Mouse (Mus musculus) heart, embryonic 12.5 days (tissue): ENCODE measurements around the gene Wdr27. TPM values are rescaled to one million over a fixed set of nuclear protein-coding genes. Genes with fewer than 3 reads are reported as not detected.
A peak's percentile ranks its signal among the peaks of the same experiment; 100 is the strongest.
"Not testable (repeated sequence)": the region's sequence is repeated elsewhere in the genome, so short reads cannot be mapped to it uniquely, and the experiment has no call there.

ENCODE experiments used
- ATAC-seq: fragments of 200-750 bp; cut with Nextera tagmentation; 2 replicates; pipeline ENCODE4 v1.8.0; 2017; ENCODE audit warnings: moderate TSS enrichment, moderate library complexity; ENCODE audit not compliant: insufficient number of reproducible peaks, low FRiP score
- H3K27ac ChIP-seq: fragments of 300-500 bp; sonication (generic); 2 replicates; pipeline ENCODE4 v1.5.1; 2016; ENCODE audit warnings: mild to moderate bottlenecking, moderate library complexity; ENCODE audit not compliant: poor library complexity, severe bottlenecking
- H3K27me3 ChIP-seq: fragments of 300-500 bp; sonication (generic); replicated peaks from 2 replicates; pipeline ENCODE4 v1.6.1; 2016; ENCODE audit warnings: mild to moderate bottlenecking, moderate library complexity
- H3K36me3 ChIP-seq: fragments of 300-500 bp; sonication (generic); 2 replicates; pipeline ENCODE4 v1.6.1; 2016; ENCODE audit warnings: mild to moderate bottlenecking, moderate library complexity
- H3K4me1 ChIP-seq: fragments of 300-500 bp; sonication (generic); replicated peaks from 2 replicates; pipeline ENCODE4 v1.6.1; 2016; ENCODE audit warnings: mild to moderate bottlenecking
- H3K4me2 ChIP-seq: fragments of 300-500 bp; sonication (generic); 2 replicates; pipeline ENCODE4 v1.6.1; 2016; ENCODE audit warnings: mild to moderate bottlenecking, moderate library complexity
- H3K4me3 ChIP-seq: fragments of 300-500 bp; sonication (generic); 2 replicates; pipeline ENCODE4 v1.5.1; 2016; ENCODE audit warnings: mild to moderate bottlenecking
- H3K9ac ChIP-seq: fragments of 300-500 bp; sonication (generic); 2 replicates; pipeline ENCODE4 v1.6.1; 2016; ENCODE audit warnings: mild to moderate bottlenecking, moderate library complexity
- H3K9me3 ChIP-seq: fragments of 300-500 bp; sonication (generic); replicated peaks from 2 replicates; pipeline ENCODE4 v1.6.1; 2016; ENCODE audit warnings: mild to moderate bottlenecking, moderate library complexity
- WGBS: fragments of 180-500 bp; shearing (Covaris S2); methylation state at CpG from one replicate; pipeline ENCODE4 v1.1.7; 2016; 5-methylcytosine and 5-hydroxymethylcytosine counted together
- polyA plus RNA-seq: library from polyadenylated mRNA; unstranded; fragments of >200 nt; fragmentation: Nextera tagmentation; extraction: Ambion mirVana; gene quantifications from 2 replicates; pipeline ENCODE4 v1.2.1, GENCODE M21; 2016

Wdr27 gene
- polyA plus RNA-seq, 1 experiment from 2014 or later: 3.9 TPM

DNA sequence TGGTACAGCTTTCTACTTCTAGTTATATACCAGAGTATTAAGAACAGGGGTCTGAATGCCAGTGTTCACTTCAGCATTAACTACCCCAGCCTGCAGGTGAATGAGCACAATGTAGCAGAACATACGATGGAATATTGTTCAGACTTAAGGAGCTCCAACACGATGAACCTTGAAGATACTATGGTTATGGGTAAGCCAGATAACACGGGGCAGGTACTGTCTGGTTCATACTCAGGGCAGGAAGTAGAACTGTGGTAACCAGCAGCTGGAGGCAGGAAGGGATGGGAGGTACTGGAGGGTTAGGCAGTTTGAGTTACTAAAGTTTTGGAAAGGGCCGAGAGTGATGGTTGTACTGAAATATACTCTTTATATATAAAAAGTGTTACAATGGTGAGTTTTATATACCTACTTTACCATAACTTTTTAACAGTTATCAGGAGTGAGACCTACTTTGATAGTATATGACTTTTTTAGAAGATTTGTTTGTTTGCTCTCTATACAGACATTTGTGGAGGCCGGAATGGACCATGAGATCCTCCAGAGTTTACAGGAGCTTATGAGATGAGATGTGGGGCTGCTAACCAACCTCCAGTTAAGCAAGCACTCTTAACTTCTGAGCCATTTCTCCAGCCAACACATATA, 15.8 kb upstream of the Wdr27 start:
- Histone ChIP-seq H3K36me3 (peaks cover 9% of the 10 kb centered on the region), H3K27ac (no peak overlapping the region), H3K4me2 (no peak overlapping the region), H3K4me3 (no peak overlapping the region), H3K4me1 (peaks cover 8% of the 10 kb centered on the region), H3K27me3 (no peaks in the 10 kb centered on the region), H3K9me3 (no peaks in the 10 kb centered on the region), H3K9ac (no peak overlapping the region)
- WGBS: 84% methylated on average over 5 of the region's 5 CpGs
- no peak for ATAC-seq

DNA sequence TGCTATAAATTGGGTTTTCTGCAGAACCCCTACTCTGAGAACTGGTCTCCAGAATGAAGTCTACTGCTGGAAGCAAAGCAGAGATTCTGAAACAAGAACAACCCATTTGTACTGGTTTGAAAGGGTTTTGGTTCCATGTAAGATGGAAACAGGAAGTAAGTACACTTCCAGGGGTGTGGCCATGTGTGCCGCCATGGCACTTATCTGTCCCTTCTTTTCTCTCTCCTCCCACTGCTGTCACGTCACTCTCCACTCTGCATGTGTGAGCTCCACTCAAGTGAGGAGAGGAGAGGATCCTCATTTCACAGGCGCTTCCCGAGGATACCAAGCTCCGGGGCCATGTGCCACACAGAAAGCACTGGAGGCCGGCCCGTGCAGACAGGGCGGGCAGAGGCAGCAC, 10.5 kb upstream of the Wdr27 start:
- Histone ChIP-seq H3K4me1 (no peaks in the 10 kb centered on the region), H3K4me2 (no peak overlapping the region), H3K9me3 (no peaks in the 10 kb centered on the region), H3K9ac (no peak overlapping the region), H3K27me3 (no peaks in the 10 kb centered on the region), H3K4me3 (no peak overlapping the region), H3K27ac (no peak overlapping the region), H3K36me3 (peaks cover 50% of the 10 kb centered on the region)
- WGBS: 71% methylated on average over 8 of the region's 8 CpGs
- ATAC-seq: no peak

DNA sequence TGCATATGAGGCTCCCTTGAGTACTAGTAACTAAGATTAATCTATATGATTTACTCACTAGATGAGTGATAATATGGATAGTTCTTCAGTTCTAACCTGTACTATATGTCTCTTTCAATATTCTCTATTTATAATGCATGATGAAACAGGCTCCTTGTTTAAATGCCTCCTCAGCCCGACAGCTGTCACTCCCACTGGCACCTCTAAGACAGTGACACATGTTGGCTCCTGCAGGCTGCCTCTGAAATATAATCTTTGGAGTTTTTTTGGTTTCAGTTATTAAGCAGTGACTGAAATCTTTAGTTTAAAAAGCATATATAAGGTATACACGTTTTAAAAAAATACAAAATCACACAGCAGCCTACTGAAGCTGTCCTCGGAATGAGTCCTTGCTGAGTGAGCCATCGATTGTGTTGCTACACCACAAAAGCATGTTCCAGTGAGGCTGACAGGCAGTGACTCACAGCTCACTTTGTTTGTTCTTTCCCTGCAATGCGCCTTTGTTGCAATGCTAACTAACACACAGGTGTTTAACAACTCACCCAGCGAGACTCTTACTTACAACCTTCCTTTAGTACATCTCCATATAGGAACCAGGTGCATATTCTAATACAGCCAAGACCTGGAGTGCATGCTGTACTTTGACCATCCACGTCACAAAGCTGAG, 6.3 kb upstream of the Wdr27 start:
- H3K4me3 ChIP-seq: no peak overlapping the region
- WGBS: 86% methylated on average over 7 of the region's 7 CpGs
- no peak overlapping the region for H3K4me2 ChIP-seq
- H3K9ac ChIP-seq: no peak overlapping the region
- no peak for ATAC-seq
- H3K27ac ChIP-seq: no peak overlapping the region
- no peaks in the 10 kb centered on the region for H3K27me3 ChIP-seq
- peaks cover 62% of the 10 kb centered on the region for H3K36me3 ChIP-seq
- H3K4me1 ChIP-seq: peaks cover 7% of the 10 kb centered on the region
- no peaks in the 10 kb centered on the region for H3K9me3 ChIP-seq

DNA sequence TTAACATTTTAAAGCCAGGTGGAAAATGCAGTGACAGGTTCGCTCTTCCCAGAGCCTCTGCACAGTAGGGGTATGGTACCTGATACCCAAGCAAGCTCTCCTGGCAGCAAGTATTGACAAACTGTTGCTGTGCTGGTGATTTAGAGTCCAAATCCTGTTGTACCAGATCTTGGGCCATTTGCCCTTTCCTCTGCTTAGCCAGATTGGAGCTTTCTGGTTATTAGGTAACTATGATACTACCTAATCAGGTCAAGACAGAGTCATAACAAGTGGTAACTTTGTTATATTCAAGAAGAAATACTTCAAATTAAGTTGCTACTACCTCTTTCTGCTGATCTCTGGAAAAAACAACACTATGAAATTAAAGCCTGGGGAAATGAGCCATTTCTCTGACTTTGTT, 1.6 kb upstream of the Wdr27 start:
- Histone ChIP-seq H3K4me2 (peak overlapping the region; percentile 41), H3K4me1 (peaks cover 16% of the 10 kb centered on the region), H3K36me3 (peaks cover 23% of the 10 kb centered on the region), H3K9ac (no peak overlapping the region), H3K27me3 (no peaks in the 10 kb centered on the region), H3K4me3 (0 out of 2 replicates have a peak overlapping the region, but pooled peaks have one; percentile 18), H3K27ac (no peak overlapping the region), H3K9me3 (no peaks in the 10 kb centered on the region)
- ATAC-seq: no peak
- 89% methylated on average over 1 of the region's 1 CpGs for WGBS

DNA sequence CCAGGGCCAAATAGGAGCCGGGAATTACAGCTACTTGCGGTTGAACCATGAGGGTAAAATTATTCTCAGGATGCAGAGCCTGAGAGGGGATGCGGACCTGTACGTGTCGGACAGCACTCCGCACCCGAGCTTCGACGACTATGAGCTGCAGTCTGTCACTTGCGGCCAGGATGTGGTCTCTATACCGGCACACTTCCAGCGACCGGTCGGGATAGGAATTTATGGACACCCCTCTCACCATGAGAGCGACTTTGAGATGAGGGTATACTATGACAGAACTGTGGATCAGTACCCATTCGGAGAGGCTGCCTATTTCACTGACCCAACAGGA, 736 bp upstream of the Wdr27 start:
- H3K27me3 ChIP-seq: no peaks in the 10 kb centered on the region
- peak overlapping the region; percentile 69; the same call in 1 of the 2 replicates for H3K27ac ChIP-seq
- H3K9ac ChIP-seq: peak overlapping the region; percentile 92
- 16% methylated on average over 16 of the region's 16 CpGs for WGBS
- peak overlapping the region; percentile 95 for H3K4me3 ChIP-seq
- H3K4me2 ChIP-seq: peak overlapping the region; percentile 96
- peaks cover 18% of the 10 kb centered on the region for H3K36me3 ChIP-seq
- H3K9me3 ChIP-seq: no peaks in the 10 kb centered on the region
- ATAC-seq: no peak
- peaks cover 16% of the 10 kb centered on the region for H3K4me1 ChIP-seq

DNA sequence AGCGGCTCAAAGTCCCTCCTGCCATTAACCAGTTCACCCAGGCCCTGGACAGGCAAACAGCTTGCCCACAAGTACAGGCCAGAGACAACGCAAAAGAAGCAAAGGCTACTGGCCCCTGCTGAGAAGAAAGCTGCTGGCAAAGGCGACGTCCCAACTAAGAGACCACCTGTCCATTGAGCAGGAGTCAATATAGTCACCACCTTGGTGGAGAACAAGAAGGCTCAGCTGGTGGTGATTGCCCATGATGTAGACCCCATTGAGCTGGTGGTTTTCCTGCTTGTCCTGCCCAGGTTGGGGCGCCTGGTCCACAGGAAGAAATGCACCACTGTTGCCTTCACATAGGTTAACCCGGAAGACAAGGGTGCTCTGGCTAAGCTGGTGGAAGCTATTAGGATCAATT, 777 bp downstream of the Wdr27 start:
- WGBS: 68% methylated on average over 6 of the region's 6 CpGs
- Histone ChIP-seq H3K9ac (peak overlapping the region; percentile 92), H3K4me1 (peaks cover 16% of the 10 kb centered on the region), H3K4me2 (peak overlapping the region; percentile 96), H3K36me3 (peaks cover 10% of the 10 kb centered on the region), H3K4me3 (peak overlapping the region; percentile 95)
- ATAC-seq, H3K27ac ChIP-seq, H3K9me3 ChIP-seq, H3K27me3 ChIP-seq: not testable (repeated sequence)

DNA sequence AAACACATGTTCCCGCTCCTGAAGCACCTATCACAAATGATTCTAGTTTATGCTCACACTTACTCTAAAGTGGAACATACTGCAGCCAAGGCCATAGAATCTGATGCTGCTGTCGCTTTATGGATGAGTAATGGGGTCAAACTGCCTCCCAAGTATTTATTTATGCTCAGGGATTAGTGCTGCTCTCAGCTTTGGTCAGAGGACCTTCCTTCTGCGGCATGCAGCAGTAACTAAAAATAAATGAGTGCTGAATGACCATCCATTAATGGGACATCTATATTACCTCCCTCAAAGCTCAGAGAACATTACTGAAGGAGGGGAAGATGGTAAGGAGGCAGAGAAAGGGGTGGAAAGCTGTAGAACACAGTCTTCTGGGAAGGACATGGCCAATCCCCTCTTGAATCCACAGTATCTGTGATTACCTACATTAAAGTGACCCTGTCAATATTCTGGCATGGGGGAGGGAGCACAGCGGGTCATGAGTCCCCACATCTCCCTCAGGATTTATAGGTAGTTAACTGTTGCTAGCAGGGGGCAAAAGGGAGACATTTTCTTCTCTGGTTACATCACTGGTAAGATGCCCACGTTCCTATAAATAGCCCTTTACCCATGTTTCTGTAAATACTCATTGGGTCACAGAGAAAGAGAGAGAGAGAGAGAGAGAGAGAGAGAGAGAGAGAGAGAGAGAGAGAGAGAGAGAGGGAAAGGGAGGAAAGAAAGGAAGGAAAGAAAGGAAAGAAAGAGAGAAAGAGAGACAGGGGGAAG, 6.9 kb downstream of the Wdr27 start:
- Histone ChIP-seq H3K4me2 (no peak overlapping the region), H3K9ac (no peak overlapping the region), H3K36me3 (no peaks in the 10 kb centered on the region), H3K9me3 (no peaks in the 10 kb centered on the region), H3K27ac (no peak overlapping the region), H3K27me3 (no peaks in the 10 kb centered on the region), H3K4me1 (no peaks in the 10 kb centered on the region), H3K4me3 (no peak overlapping the region)
- no peak for ATAC-seq
- WGBS: 60% methylated on average over 5 of the region's 5 CpGs

DNA sequence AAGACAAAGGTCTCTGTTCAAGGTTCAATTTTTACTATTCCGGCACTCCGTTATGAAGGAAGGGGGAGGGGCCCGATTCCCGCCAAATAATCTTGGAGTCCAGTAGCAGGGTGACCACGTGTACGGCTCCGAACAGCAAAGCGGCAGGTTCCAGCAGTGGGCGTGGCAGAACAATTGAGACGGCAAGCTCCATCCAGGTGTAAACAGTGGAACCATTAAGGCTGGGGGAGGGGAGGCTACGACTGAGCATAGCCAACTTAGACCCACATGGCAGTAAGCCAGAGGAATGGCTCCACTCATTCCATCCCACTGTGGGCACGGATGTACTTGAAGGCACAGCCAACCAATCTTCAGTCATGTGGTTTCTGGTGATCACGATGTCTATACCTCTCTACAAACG, 7.7 kb downstream of the Wdr27 start:
- not testable (repeated sequence) for H3K27me3 ChIP-seq, ATAC-seq

DNA sequence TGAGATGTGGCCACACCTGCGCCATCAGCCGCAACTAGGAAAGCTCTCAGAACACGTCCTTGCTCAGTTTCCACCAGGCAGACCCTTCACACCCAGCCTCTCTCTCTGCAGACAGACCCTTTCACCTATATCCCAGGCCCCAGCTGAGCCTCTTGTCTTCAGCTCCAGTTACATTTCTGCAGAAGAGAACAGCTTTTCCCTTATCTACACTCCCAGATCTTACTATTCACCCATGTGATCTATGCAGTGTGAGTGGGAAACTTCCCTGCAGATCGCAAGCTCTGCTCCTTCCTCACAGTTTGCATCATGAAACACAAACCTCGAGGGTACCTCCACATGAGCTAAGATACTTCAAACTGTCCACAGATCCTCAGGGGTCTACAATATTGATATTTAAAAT, 11.5 kb downstream of the Wdr27 start:
- H3K9ac ChIP-seq: no peak overlapping the region
- no peaks in the 10 kb centered on the region for H3K9me3 ChIP-seq
- no peaks in the 10 kb centered on the region for H3K4me1 ChIP-seq
- no peak overlapping the region for H3K27ac ChIP-seq
- no peak for ATAC-seq
- WGBS: 75% methylated on average over 5 of the region's 5 CpGs
- no peak overlapping the region for H3K4me2 ChIP-seq
- no peak overlapping the region for H3K4me3 ChIP-seq
- no peaks in the 10 kb centered on the region for H3K27me3 ChIP-seq
- no peaks in the 10 kb centered on the region for H3K36me3 ChIP-seq

More for the DNA sequence above, 7.7 kb downstream of the Wdr27 start:
- not testable (repeated sequence) for H3K4me2 ChIP-seq, H3K4me1 ChIP-seq, H3K4me3 ChIP-seq, H3K9me3 ChIP-seq, H3K36me3 ChIP-seq, H3K27ac ChIP-seq, H3K9ac ChIP-seq
- WGBS: 81% methylated on average over 14 of the region's 14 CpGs

DNA sequence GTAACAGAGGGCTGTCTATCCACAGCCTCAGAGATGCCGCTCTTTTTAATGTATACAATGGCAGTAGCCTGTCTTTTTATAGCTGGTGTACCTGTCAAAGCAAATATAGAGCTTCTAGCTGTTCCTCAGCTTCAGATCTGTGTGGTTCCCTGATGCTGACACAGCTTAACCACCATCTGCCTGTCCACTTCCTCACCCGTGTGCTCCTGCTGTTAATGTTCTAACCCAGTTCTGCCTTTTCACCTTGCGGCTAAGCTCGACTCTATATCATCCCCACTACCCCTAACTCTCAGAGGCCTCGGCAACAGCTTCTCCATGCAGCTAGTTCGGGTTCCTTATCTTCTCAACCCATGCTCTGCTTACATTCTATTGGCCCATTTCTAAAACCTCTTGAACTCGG, 12.3 kb downstream of the Wdr27 start:
- ATAC-seq: no peak
- 67% methylated on average over 7 of the region's 7 CpGs for WGBS
- H3K4me1 ChIP-seq: no peaks in the 10 kb centered on the region
- H3K4me3 ChIP-seq: no peak overlapping the region
- H3K4me2 ChIP-seq: no peak overlapping the region
- H3K27ac ChIP-seq: no peak overlapping the region
- no peaks in the 10 kb centered on the region for H3K9me3 ChIP-seq
- no peak overlapping the region for H3K9ac ChIP-seq
- H3K36me3 ChIP-seq: no peaks in the 10 kb centered on the region
- no peaks in the 10 kb centered on the region for H3K27me3 ChIP-seq

DNA sequence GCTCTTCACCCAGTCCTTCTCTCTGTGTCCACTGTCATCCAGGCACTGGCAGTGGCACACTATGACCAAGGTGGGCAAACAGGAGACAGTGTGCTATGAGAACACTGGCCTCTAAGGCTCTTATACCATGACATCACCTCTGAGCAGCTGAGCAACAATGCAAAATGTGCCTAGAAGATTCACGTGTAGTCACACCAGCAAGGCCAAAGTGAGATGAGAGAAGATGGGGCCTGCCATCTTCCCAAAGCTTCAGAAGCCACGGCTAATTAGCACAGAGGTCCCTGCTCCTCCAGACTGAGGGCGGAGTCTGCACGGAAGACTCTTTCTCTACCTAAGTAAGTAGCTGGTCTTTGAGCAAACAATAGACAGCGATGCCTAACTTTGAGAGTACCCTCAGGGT, 14.3 kb downstream of the Wdr27 start:
- Histone ChIP-seq H3K36me3 (no peaks in the 10 kb centered on the region), H3K4me2 (no peak overlapping the region), H3K4me3 (no peak overlapping the region), H3K27me3 (no peaks in the 10 kb centered on the region), H3K4me1 (no peaks in the 10 kb centered on the region), H3K9me3 (no peaks in the 10 kb centered on the region), H3K27ac (no peak overlapping the region), H3K9ac (no peak overlapping the region)
- WGBS: 74% methylated on average over 5 of the region's 5 CpGs
- ATAC-seq: no peak
